Mouse (Mus musculus): ENCODE results near the gene Hnrnpul2. TPM values are rescaled to one million over a fixed set of nuclear protein-coding genes. Genes with fewer than 3 reads are reported as not detected.
"Not testable (repeated sequence)": the region's sequence is repeated elsewhere in the genome, so short reads cannot be mapped to it uniquely, and the experiment has no call there.

The Hnrnpul2 gene
- polyA plus RNA-seq, 1 experiment from 2014 or later: 5.1 TPM

- 86% methylated on average over 6 of the region's 6 CpGs for WGBS
- H3K9me3 ChIP-seq (replicated peaks): no peaks in the 10 kb centered on the region
- no peak overlapping the region for H3K27ac ChIP-seq (replicated peaks)
- no peak overlapping the region for H3K4me3 ChIP-seq (replicated peaks)
- H3K36me3 ChIP-seq: no peaks in the 10 kb centered on the region
- no peaks in the 10 kb centered on the region for H3K4me1 ChIP-seq
- no peak overlapping the region for H3K4me2 ChIP-seq
- ATAC-seq (ENCODE audit: low FRiP score): no peak
- H3K27me3 ChIP-seq (replicated peaks): no peaks in the 10 kb centered on the region
- no peak overlapping the region for H3K9ac ChIP-seq (replicated peaks)
These were observed 44.5 kb downstream of the Hnrnpul2 start for GRCm38 (mm10) chr19:8864265-8864664.

GRCm38 (mm10) chr19:8870381-8870780, 50.6 kb downstream of the Hnrnpul2 start:
- ATAC-seq (ENCODE audit: low FRiP score): not testable (repeated sequence)

GRCm38 (mm10) chr19:8870838-8871237, 51.0 kb downstream of the Hnrnpul2 start:
- Histone ChIP-seq H3K9me3 (replicated peaks) (no peaks in the 10 kb centered on the region), H3K4me3 (replicated peaks) (peak overlapping the region; percentile 86), H3K27ac (replicated peaks) (peak overlapping the region; percentile 84), H3K36me3 (peaks cover 27% of the 10 kb centered on the region), H3K4me2 (peak overlapping the region; percentile 96), H3K27me3 (replicated peaks) (no peaks in the 10 kb centered on the region), H3K9ac (replicated peaks) (peak overlapping the region; percentile 98), H3K4me1 (peaks cover 20% of the 10 kb centered on the region)
- 52% methylated on average over 9 of the region's 9 CpGs for WGBS
- peak; percentile 36 for ATAC-seq (ENCODE audit: low FRiP score)

More at GRCm38 (mm10) chr19:8870381-8870780, 50.6 kb downstream of the Hnrnpul2 start:
- not testable (repeated sequence) for H3K4me3 ChIP-seq (replicated peaks); H3K27me3 ChIP-seq (replicated peaks); H3K27ac ChIP-seq (replicated peaks); H3K9me3 ChIP-seq (replicated peaks); H3K9ac ChIP-seq (replicated peaks)
- H3K4me2 ChIP-seq: peak overlapping the region; percentile 96; the same call in 1 of the 2 replicates
- WGBS: 81% methylated on average over 3 of the region's 3 CpGs
- H3K4me1 ChIP-seq: peaks cover 20% of the 10 kb centered on the region
- peaks cover 22% of the 10 kb centered on the region for H3K36me3 ChIP-seq

- Histone ChIP-seq H3K27me3 (replicated peaks) (no peaks in the 10 kb centered on the region), H3K9me3 (replicated peaks) (no peaks in the 10 kb centered on the region), H3K36me3 (peaks cover 33% of the 10 kb centered on the region), H3K9ac (replicated peaks) (peak within 1 kb of the TSS; percentile 98), H3K27ac (replicated peaks) (peak within 1 kb of the TSS; percentile 84), H3K4me1 (peaks cover 20% of the 10 kb centered on the region), H3K4me2 (peak within 1 kb of the TSS; percentile 96), H3K4me3 (replicated peaks) (peak within 1 kb of the TSS; percentile 86)
- WGBS: under 1% methylated on average over 59 of the region's 59 CpGs
- ATAC-seq (ENCODE audit: low FRiP score): peak; percentile 97
These were observed 51.7 kb downstream of the Hnrnpul2 start, which contains the start of gene Ubxn1 for GRCm38 (mm10) chr19:8871267-8872186. Ubxn1 (plus strand) TSS chr19:8871496.

GRCm38 (mm10) chr19:8872266-8872840, 52.5 kb downstream of the Hnrnpul2 start:
- peaks cover 41% of the 10 kb centered on the region for H3K36me3 ChIP-seq
- 81% methylated on average over 10 of the region's 10 CpGs for WGBS
- H3K4me1 ChIP-seq: peaks cover 20% of the 10 kb centered on the region
- H3K4me3 ChIP-seq (replicated peaks): peak overlapping the region; percentile 86
- H3K9me3 ChIP-seq (replicated peaks): no peaks in the 10 kb centered on the region
- ATAC-seq (ENCODE audit: low FRiP score): no peak
- peak overlapping the region; percentile 98 for H3K9ac ChIP-seq (replicated peaks)
- peak overlapping the region; percentile 96 for H3K4me2 ChIP-seq
- H3K27ac ChIP-seq (replicated peaks): no peak overlapping the region
- no peaks in the 10 kb centered on the region for H3K27me3 ChIP-seq (replicated peaks)

- Histone ChIP-seq H3K36me3 (peaks cover 46% of the 10 kb centered on the region), H3K9me3 (replicated peaks) (no peaks in the 10 kb centered on the region), H3K4me2 (no peak overlapping the region), H3K27me3 (replicated peaks) (no peaks in the 10 kb centered on the region), H3K27ac (replicated peaks) (no peak overlapping the region), H3K9ac (replicated peaks) (no peak overlapping the region), H3K4me3 (replicated peaks) (no peak overlapping the region), H3K4me1 (peaks cover 28% of the 10 kb centered on the region)
- 93% methylated on average over 7 of the region's 7 CpGs for WGBS
- no peak for ATAC-seq (ENCODE audit: low FRiP score)
These were observed 55.2 kb downstream of the Hnrnpul2 start for GRCm38 (mm10) chr19:8875031-8875430.

GRCm38 (mm10) chr19:8880311-8881033, 60.7 kb downstream of the Hnrnpul2 start, which contains the start of gene Uqcc3:
Uqcc3 (minus strand) TSS chr19:8880923.
- peaks cover 14% of the 10 kb centered on the region for H3K4me1 ChIP-seq
- peak within 1 kb of the TSS; percentile 88 for H3K27ac ChIP-seq (replicated peaks)
- H3K4me3 ChIP-seq (replicated peaks): peak within 1 kb of the TSS; percentile 68
- H3K9ac ChIP-seq (replicated peaks): peak within 1 kb of the TSS; percentile 83
- H3K4me2 ChIP-seq: peak within 1 kb of the TSS; percentile 93
- under 1% methylated on average over 42 of the region's 42 CpGs for WGBS
- peaks cover 23% of the 10 kb centered on the region for H3K36me3 ChIP-seq
- peak; percentile 98 for ATAC-seq (ENCODE audit: low FRiP score)
- H3K9me3 ChIP-seq (replicated peaks): no peaks in the 10 kb centered on the region
- H3K27me3 ChIP-seq (replicated peaks): no peaks in the 10 kb centered on the region

GRCm38 (mm10) chr19:8881034-8881392, 61.2 kb downstream of the Hnrnpul2 start:
- peaks cover 18% of the 10 kb centered on the region for H3K36me3 ChIP-seq
- ATAC-seq (ENCODE audit: low FRiP score): 0 out of 2 replicates have a peak, but pooled peaks have one; percentile 4
- peak overlapping the region; percentile 93 for H3K4me2 ChIP-seq
- H3K9me3 ChIP-seq (replicated peaks): no peaks in the 10 kb centered on the region
- no peaks in the 10 kb centered on the region for H3K27me3 ChIP-seq (replicated peaks)
- WGBS: 10% methylated on average over 3 of the region's 3 CpGs
- H3K4me1 ChIP-seq: peaks cover 14% of the 10 kb centered on the region
- H3K9ac ChIP-seq (replicated peaks): peak overlapping the region; percentile 83
- peak overlapping the region; percentile 88; the same call in 1 of the 2 replicates for H3K27ac ChIP-seq (replicated peaks)
- peak overlapping the region; percentile 68 for H3K4me3 ChIP-seq (replicated peaks)

GRCm38 (mm10) chr19:8883616-8884015, 63.8 kb downstream of the Hnrnpul2 start, which contains the start of the genes Lbhd1 and Gm49403:
Lbhd1 (plus strand) TSS chr19:8883732.
Gm49403 (plus strand) TSS chr19:8883930.
- H3K4me2 ChIP-seq: no peak within 1 kb of the TSS
- H3K27me3 ChIP-seq (replicated peaks): no peaks in the 10 kb centered on the region
- no peaks in the 10 kb centered on the region for H3K9me3 ChIP-seq (replicated peaks)
- no peak within 1 kb of the TSS for H3K4me3 ChIP-seq (replicated peaks)
- no peak within 1 kb of the TSS for H3K9ac ChIP-seq (replicated peaks)
- peaks cover 24% of the 10 kb centered on the region for H3K4me1 ChIP-seq
- no peak for ATAC-seq (ENCODE audit: low FRiP score)
- 78% methylated on average over 3 of the region's 3 CpGs for WGBS
- no peak within 1 kb of the TSS for H3K27ac ChIP-seq (replicated peaks)
- H3K36me3 ChIP-seq: no peaks in the 10 kb centered on the region
